Mouse (Mus musculus): ENCODE results near the gene Krt80.

Gene Krt80

DNA sequence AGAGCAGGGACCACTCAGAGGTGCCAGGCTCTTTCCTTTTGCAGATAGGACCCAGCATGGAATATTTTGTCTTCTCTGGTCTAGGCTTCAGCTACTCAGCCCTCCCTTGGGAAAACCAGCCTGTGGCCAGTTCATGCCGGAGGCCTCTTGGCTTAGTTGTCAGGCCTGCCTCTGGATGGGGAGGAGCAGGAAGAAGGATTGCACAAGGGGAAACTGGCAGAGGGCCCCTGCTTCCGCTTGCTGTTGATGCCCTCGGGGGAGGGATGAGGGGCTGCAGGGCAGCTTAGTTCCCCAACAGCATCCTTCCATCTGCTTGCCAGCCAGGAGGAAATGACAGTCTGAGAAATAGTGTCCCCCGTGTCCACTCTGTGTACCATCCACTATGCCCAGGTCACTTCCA lies 4.9 kb upstream of the Krt80 start:
- DNase-seq (ENCODE audit: low read depth, low spot score): no peak

- no peak for DNase-seq (ENCODE audit: low read depth, low spot score)
Measured at GRCm38 (mm10) chr15:101373286-101373898, 3.4 kb upstream of the Krt80 start.

DNA sequence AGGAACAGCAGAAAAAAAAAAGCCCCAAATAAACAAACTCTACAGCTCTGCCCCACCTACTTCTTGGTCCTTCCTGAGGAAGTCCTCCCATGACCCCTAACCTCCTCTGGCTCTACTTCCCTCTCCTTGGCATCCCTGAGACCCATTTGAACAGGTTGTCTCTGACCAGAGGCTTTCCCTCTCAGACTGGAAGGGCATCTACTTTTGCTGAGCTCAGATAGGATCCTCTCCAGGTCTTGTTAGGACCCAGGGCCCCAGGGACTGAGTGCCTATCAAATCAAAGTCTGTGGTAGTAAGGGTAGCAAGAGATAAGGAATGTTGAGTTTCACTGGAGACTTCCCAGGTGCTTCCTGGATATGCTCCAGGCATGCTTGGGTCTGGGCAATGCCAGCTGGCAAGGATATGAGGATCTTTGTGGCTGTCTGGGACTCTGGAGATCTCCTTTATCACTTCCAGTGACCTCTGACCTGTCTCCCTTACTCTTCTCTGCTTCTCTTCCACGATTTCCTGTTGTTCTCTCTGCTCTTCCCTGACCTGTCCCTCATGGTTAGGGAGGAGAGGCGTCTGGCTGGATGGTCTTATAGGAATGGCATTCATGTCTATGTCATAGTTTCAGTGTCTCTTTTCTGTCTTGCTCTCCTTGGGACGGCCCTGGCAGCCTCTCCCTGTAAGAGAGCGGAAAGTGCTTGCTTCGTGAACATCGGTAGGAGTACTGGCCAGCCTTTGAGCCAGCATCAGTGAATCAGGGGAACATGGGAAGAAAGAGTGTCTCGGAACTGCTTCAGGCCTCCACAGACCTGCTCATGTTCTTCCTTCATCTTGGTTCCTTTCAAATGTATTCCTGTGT lies 2.4 kb upstream of the Krt80 start:
- no peak for DNase-seq (ENCODE audit: low read depth, low spot score)

DNA sequence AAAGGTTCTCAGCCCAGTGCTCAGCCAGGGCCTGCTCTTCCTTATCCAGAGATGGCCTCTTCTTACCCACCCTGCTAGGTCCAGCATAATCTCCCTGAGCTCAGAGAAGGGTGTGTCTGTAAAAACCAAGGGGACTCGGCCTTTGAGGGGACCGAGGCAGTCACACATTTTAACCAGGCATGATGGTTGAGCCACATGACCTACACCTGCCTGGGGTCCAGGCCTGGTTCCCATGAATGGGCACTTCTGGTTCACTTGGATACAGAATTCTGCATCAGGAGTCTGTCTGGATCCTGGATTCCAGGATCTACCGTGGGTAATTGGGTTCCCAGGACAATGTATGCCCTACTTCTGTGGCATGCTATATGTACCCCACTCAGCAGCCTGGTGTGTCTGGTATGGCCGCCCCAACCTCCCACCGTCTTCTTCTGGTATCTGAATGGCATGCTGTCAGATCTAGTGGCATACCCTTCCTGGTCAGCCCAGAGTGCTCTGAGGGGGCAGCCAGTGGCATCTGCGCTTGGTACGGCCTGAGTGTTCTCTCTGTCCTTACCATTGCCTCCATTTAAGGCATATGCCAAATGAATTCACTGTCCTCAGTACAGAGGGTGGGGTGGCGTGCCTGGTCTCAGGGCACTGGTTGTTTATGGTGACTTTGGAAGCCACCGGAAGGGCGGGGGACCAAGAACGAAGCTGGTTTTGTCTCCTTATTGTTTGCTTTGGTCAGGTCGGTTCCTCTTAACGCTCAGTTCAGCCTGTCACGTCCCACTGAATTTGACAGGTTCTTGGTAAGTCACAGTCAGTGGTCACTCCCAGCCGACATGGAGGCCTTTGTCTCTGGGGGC lies 1.4 kb upstream of the Krt80 start:
- DNase-seq (ENCODE audit: low read depth, low spot score): no peak

GRCm38 (mm10) chr15:101369382-101370100 lies 421 bp downstream of the Krt80 start:
- no peak for DNase-seq (ENCODE audit: low read depth, low spot score)

GRCm38 (mm10) chr15:101368502-101369381 lies 1.2 kb downstream of the Krt80 start:
- DNase-seq (ENCODE audit: low read depth, low spot score): no peak

DNA sequence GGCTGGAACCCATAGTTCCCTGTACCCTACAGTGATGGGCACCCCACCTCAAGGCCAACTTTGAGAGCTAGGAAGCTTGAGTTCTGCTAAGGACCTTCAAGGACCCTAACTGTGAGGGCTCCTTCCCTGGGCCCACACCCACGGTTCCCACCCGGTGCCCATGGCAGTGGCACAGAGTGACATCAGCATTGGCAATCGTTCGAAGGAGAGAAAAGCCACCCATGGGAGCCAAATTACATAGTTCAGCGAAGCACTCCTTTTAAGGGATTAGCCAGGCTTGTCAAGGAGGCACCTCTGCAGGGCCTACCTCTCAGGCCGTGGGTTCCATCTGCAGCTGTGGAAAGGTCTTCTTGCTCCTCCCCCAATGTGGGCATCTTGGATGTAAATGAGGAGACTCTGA lies 1.9 kb downstream of the Krt80 start:
- DNase-seq (ENCODE audit: low read depth, low spot score): no peak

- DNase-seq (ENCODE audit: low read depth, low spot score): no peak
Measured at GRCm38 (mm10) chr15:101367497-101367896, 2.5 kb downstream of the Krt80 start.

DNA sequence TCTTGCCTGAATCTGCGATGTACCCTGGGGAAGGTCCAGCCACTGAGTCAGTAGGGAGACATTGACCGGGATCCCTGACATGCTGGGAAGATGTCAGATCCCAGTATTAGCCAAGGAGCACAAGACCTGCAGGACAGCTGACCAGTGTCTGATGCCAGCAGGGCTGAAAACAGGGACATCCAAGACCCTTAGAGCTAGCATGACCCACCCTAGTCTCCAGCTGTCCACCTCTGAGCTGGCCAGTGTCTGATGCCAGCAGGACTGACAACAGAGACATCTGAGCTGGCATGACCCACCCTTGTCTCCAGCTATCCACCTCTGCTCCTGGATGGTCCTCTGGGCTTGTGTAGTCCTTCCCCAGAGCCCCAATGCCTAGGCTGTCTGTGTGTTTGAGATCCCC lies 3.0 kb downstream of the Krt80 start:
- DNase-seq (ENCODE audit: low read depth, low spot score): no peak

DNA sequence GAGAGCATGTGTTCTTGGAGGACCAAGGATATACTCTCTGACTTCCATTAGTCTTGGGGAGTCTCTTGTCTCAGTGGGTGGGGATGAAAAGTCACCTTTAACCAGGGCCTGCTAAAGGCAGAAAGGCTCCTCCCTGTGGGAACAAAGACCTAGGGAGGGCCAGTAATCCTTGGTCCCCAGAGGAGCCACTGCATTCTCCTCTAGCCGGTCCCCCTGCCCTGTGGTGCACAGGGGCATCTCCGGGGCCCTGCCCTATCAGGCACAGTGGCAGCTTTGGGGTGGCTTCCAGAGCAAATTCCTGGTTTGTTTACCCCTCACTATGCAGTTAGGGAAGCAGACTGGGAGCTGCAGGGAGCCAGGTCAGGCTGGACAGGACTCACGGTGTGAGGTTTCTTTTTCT lies 3.5 kb downstream of the Krt80 start:
- no peak for DNase-seq (ENCODE audit: low read depth, low spot score)

DNA sequence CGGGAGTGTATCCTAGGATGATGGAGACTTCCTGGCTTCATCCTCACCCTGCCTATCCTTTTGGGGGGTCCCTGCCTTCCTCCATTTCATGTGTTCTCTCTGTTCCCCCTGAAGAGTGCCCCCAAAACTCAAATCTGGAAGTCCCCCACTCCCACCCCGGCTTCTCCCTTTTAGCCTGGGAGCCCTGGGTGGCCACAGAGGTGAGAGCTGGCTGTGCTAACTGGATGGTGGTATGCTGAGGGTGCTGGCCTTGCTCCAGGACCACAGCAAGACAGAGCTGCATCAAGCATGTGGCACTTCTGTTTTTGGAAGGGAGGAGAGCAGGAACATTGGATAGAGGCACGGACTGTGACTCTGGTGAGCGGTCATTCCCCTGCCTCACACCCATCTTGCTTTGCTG lies 4.2 kb downstream of the Krt80 start:
- DNase-seq (ENCODE audit: low read depth, low spot score): no peak

DNA sequence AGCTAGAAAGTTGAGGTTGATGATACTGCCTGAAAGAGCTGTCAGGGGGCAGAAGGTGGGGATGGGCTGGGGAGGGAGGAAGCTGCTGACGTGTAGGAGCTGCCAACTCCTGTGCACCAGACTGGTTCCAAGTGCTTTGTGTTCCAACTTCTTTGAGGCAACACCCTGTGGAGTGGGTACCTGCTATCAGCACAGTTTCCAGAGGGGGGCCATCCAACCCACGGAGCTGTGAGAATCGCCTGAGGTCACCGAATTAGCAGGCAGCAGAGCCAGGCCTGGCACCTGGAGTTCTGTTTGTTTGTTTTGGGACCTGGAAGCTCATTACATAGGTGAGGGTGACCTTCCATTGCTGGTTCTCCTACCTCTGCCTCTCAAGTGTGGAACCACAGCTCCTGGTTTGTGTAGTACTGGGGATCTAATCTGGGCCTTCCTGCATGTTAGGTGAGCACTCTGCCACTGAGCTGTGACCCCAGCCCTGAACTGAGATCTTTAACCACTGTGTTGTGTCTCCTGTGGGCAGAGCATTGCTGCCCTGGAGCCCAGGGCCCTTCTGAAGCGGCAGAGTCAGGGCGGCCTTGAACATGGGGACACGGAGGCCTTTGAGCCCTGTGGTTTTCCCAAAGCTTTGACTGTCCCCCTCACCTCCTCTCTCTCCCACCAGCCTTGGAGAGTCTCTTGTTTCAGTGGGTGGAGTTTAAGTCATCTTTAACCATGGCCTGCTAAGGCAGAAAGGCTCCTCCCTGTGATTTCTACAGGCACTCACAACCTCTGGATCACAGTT lies 4.9 kb downstream of the Krt80 start:
- no peak for DNase-seq (ENCODE audit: low read depth, low spot score)

DNA sequence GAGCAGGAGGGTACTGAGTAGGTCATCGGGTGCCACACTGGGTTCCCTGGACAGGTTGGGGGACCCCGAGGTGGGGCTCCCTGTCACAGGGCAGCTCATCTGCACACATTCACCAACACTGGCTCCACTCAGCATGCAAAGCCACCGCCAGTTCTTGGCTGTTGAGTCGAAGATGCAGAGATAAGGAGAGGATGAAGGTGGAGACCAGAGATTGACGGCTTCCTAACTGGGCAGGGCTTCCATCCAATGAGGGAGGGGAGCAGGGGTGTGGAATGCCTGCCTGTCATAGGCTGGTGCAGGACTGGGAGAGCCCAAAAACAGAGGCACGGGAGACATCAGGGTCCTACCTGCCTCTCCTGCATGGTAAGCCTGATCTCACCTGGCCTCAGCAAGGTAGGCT lies 5.5 kb downstream of the Krt80 start:
- no peak for DNase-seq (ENCODE audit: low read depth, low spot score)

DNA sequence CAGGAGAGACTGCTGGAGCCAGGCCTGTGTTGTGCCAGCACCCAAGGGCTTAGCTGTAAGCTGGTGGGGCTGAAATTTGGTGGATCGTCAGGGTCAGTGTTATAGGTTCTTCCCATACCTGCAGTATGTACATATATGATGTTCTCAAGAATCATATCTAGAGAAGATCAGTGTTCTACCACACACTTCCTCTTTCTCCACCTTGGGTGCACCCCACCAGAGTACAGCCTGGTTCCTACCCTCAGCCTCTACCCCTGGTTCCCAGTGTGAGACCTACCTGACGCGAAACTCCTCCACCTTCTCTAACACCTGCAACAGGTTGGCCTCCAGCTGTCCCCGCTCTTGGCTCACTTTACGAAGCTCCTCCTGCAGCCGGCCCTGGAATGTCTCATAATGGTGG lies 6.0 kb downstream of the Krt80 start:
- no peak for DNase-seq (ENCODE audit: low read depth, low spot score)

GRCm38 (mm10) chr15:101362393-101363010 lies 7.5 kb downstream of the Krt80 start:
- DNase-seq (ENCODE audit: low read depth, low spot score): no peak

DNA sequence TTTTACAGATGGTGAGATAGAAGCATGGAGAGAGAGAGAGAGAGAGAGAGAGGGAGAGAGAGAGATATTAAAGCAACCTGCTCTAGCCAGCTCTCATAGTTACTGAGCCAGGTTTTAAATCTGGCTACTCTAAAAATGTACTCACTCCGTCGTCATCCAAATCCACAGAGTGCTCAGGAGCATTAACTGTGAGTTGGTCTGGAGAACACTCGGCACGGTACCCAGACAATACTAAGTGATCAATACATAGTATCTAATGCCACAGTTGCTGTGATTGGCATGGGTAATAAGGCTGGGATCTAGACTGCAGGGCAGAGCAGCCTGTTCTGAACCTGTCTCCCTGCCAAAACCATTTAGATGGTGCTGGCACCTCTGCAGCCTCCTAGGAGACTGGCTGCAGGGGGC lies 14.6 kb downstream of the Krt80 start:
- DNase-seq (ENCODE audit: low read depth, low spot score): no peak

GRCm38 (mm10) chr15:101352706-101353465 lies 17.1 kb downstream of the Krt80 start:
- DNase-seq (ENCODE audit: low read depth, low spot score): no peak

- DNase-seq (ENCODE audit: low read depth, low spot score): no peak
Measured at GRCm38 (mm10) chr15:101352047-101352446, 17.9 kb downstream of the Krt80 start.
